Comparison of ENCODE assay signal across 26 mouse cellular contexts in genomic region chr1:121620262-121620661, GRCm38 (mm10). TPM values are rescaled to one million over a fixed set of nuclear protein-coding genes. Genes with fewer than 3 reads are reported as not detected.
DNase-seq lines count a peak whose midpoint lies in the region; ATAC-seq and TF ChIP-seq lines count a peak whose summit lies in the region.
"Had no signal": no experiment of that assay in that cellular context is flagged by ENCODE, and none has a peak within 500 bp of the region (broad histone marks: within the 10 kb centered on the region; RNA-seq: fewer than 3 reads in every experiment).

No protein-coding gene starts in this region.

- no peaks in the 10 kb centered on the region for H3K4me1 ChIP-seq in hindbrain, embryonic 16.5 days (ENCODE audit: control insufficient read depth, insufficient read depth, low read depth, low read length)
- 0 out of 2 replicates have a peak, but pooled peaks cover 5% of the 10 kb centered on the region for H3K4me1 ChIP-seq in hindbrain, embryonic 13.5 days (replicated peaks)
- no peaks in the 10 kb centered on the region for H3K4me1 ChIP-seq in midbrain, embryonic 15.5 days
- H3K4me1 ChIP-seq in midbrain, embryonic 10.5 days: no peaks in the 10 kb centered on the region
- H3K4me1 ChIP-seq in midbrain, postnatal 0 days (ENCODE audit: insufficient read depth, low read length): no peaks in the 10 kb centered on the region
- H3K4me1 ChIP-seq: embryonic facial prominence, embryonic 10.5 days; embryonic facial prominence, embryonic 13.5 days; forebrain, embryonic 12.5 days; forebrain, embryonic 15.5 days; heart, embryonic 12.5 days; heart, embryonic 15.5 days; hindbrain, embryonic 10.5 days; intestine, embryonic 15.5 days had no signal

- H3K27me3 ChIP-seq in hindbrain, embryonic 16.5 days (replicated peaks; ENCODE audit: control insufficient read depth, insufficient read depth, low read length): no peaks in the 10 kb centered on the region
- H3K27me3 ChIP-seq in hindbrain, embryonic 13.5 days: no peaks in the 10 kb centered on the region
- H3K27me3 ChIP-seq in midbrain, embryonic 15.5 days (replicated peaks): no peaks in the 10 kb centered on the region
- H3K27me3 ChIP-seq in midbrain, embryonic 10.5 days (ENCODE audit: low read depth, poor library complexity, severe bottlenecking): no peaks in the 10 kb centered on the region
- no peaks in the 10 kb centered on the region for H3K27me3 ChIP-seq in midbrain, postnatal 0 days (ENCODE audit: insufficient read depth, low read length)
- H3K27me3 ChIP-seq: embryonic facial prominence, embryonic 13.5 days; forebrain, embryonic 12.5 days; forebrain, embryonic 15.5 days; heart, embryonic 12.5 days; heart, embryonic 15.5 days; intestine, embryonic 15.5 days had no signal

- DNase-seq in midbrain, embryonic 10.5 days (ENCODE audit: low spot score): no peak
- peak; percentile 26 for DNase-seq in midbrain, postnatal 0 days (ENCODE audit: low spot score)
- no peak for DNase-seq in left cerebral cortex, adult 11 months (ENCODE audit: low spot score)
- DNase-seq: adrenal gland, adult 2 months; adrenal gland, postnatal 25 days; cerebellum, adult 18-20 months; cerebellum, adult 9-10 months; cerebellum, postnatal 25 days; embryo, embryonic 11 days; gastrocnemius, postnatal 25 days; heart, adult 18-20 months; heart, postnatal 10 days; heart, postnatal 36 days had no signal

- H3K4me2 ChIP-seq in hindbrain, embryonic 16.5 days (ENCODE audit: low read length): no peak overlapping the region
- no peak overlapping the region for H3K4me2 ChIP-seq in hindbrain, embryonic 13.5 days
- no peak overlapping the region for H3K4me2 ChIP-seq in midbrain, embryonic 15.5 days
- no peak overlapping the region for H3K4me2 ChIP-seq in midbrain, postnatal 0 days (ENCODE audit: low read depth, low read length, poor library complexity, severe bottlenecking)
- H3K4me2 ChIP-seq: embryonic facial prominence, embryonic 13.5 days; forebrain, embryonic 12.5 days; forebrain, embryonic 15.5 days; heart, embryonic 12.5 days; heart, embryonic 15.5 days; intestine, embryonic 15.5 days had no signal

- 56% methylated on average over 7 of the region's 7 CpGs for WGBS in hindbrain, embryonic 16.5 days
- WGBS in hindbrain, embryonic 13.5 days: 62% methylated on average over 7 of the region's 7 CpGs
- WGBS in midbrain, embryonic 15.5 days: 56% methylated on average over 7 of the region's 7 CpGs
- 73% methylated on average over 7 of the region's 7 CpGs for WGBS in midbrain, embryonic 10.5 days
- WGBS in midbrain, postnatal 0 days: 52% methylated on average over 7 of the region's 7 CpGs

- no peak for TF ChIP-seq CTCF in midbrain, postnatal 0 days (IDR thresholded peaks at IDR 0.05)

- no peaks in the 10 kb centered on the region for H3K36me3 ChIP-seq in hindbrain, embryonic 16.5 days (ENCODE audit: control insufficient read depth, insufficient read depth, low read length)
- H3K36me3 ChIP-seq in hindbrain, embryonic 13.5 days: no peaks in the 10 kb centered on the region
- H3K36me3 ChIP-seq in midbrain, embryonic 15.5 days (replicated peaks): no peaks in the 10 kb centered on the region
- H3K36me3 ChIP-seq in midbrain, embryonic 10.5 days: no peaks in the 10 kb centered on the region
- H3K36me3 ChIP-seq in midbrain, postnatal 0 days (ENCODE audit: insufficient read depth, low read length): no peaks in the 10 kb centered on the region
- H3K36me3 ChIP-seq: embryonic facial prominence, embryonic 10.5 days; embryonic facial prominence, embryonic 13.5 days; forebrain, embryonic 12.5 days; forebrain, embryonic 15.5 days; heart, embryonic 12.5 days; heart, embryonic 15.5 days; hindbrain, embryonic 10.5 days; intestine, embryonic 15.5 days had no signal

- no peak overlapping the region for H3K4me3 ChIP-seq in hindbrain, embryonic 16.5 days (ENCODE audit: low read length)
- H3K4me3 ChIP-seq in hindbrain, embryonic 13.5 days: no peak overlapping the region
- H3K4me3 ChIP-seq in midbrain, embryonic 15.5 days: no peak overlapping the region
- H3K4me3 ChIP-seq in midbrain, embryonic 10.5 days: no peak overlapping the region
- H3K4me3 ChIP-seq in midbrain, postnatal 0 days (ENCODE audit: low read depth, low read length): no peak overlapping the region
- H3K4me3 ChIP-seq: embryonic facial prominence, embryonic 10.5 days; embryonic facial prominence, embryonic 13.5 days; erythroblast, embryonic 14.5 days; forebrain, embryonic 12.5 days; forebrain, embryonic 15.5 days; heart, embryonic 12.5 days; heart, embryonic 15.5 days; hindbrain, embryonic 10.5 days; intestine, embryonic 15.5 days had no signal

- H3K27ac ChIP-seq in hindbrain, embryonic 16.5 days (ENCODE audit: low read depth, low read length): no peak overlapping the region
- no peak overlapping the region for H3K27ac ChIP-seq in hindbrain, embryonic 13.5 days
- H3K27ac ChIP-seq in midbrain, embryonic 15.5 days: no peak overlapping the region
- H3K27ac ChIP-seq in midbrain, embryonic 10.5 days (replicated peaks): no peak overlapping the region
- H3K27ac ChIP-seq in midbrain, postnatal 0 days (ENCODE audit: low read depth, low read length): no peak overlapping the region
- H3K27ac ChIP-seq: embryonic facial prominence, embryonic 10.5 days; embryonic facial prominence, embryonic 13.5 days; forebrain, embryonic 12.5 days; forebrain, embryonic 15.5 days; heart, embryonic 15.5 days; hindbrain, embryonic 10.5 days; intestine, embryonic 15.5 days had no signal

- peak; percentile 58; the same call in 1 of the 2 replicates for ATAC-seq in hindbrain, embryonic 16.5 days
- ATAC-seq in hindbrain, embryonic 13.5 days (ENCODE audit: low FRiP score): no peak
- ATAC-seq in midbrain, embryonic 15.5 days (replicated peaks): peak; percentile 78
- 0 out of 2 replicates have a peak, but pooled peaks have one; percentile 13 for ATAC-seq in midbrain, postnatal 0 days (ENCODE audit: low FRiP score)
- ATAC-seq: CD4-positive, CD25-positive, alpha-beta regulatory T cell, adult 4 months; forebrain, embryonic 15.5 days; intestine, embryonic 15.5 days had no signal

- H3K9ac ChIP-seq in hindbrain, embryonic 16.5 days (ENCODE audit: low read depth, low read length): no peak overlapping the region
- H3K9ac ChIP-seq in hindbrain, embryonic 13.5 days: no peak overlapping the region
- no peak overlapping the region for H3K9ac ChIP-seq in midbrain, embryonic 15.5 days
- no peak overlapping the region for H3K9ac ChIP-seq in midbrain, postnatal 0 days (replicated peaks; ENCODE audit: low read length, poor library complexity, severe bottlenecking)
- H3K9ac ChIP-seq: embryonic facial prominence, embryonic 13.5 days; forebrain, embryonic 12.5 days; forebrain, embryonic 15.5 days; heart, embryonic 12.5 days; heart, embryonic 15.5 days; intestine, embryonic 15.5 days had no signal

- H3K9me3 ChIP-seq in hindbrain, embryonic 16.5 days (ENCODE audit: control insufficient read depth, low read length): no peaks in the 10 kb centered on the region
- no peaks in the 10 kb centered on the region for H3K9me3 ChIP-seq in hindbrain, embryonic 13.5 days
- H3K9me3 ChIP-seq in midbrain, embryonic 15.5 days: no peaks in the 10 kb centered on the region
- no peaks in the 10 kb centered on the region; the same call in 1 of the 2 replicates for H3K9me3 ChIP-seq in midbrain, embryonic 10.5 days (replicated peaks)
- H3K9me3 ChIP-seq in midbrain, postnatal 0 days (ENCODE audit: low read length): no peaks in the 10 kb centered on the region
- H3K9me3 ChIP-seq: embryonic facial prominence, embryonic 10.5 days; embryonic facial prominence, embryonic 13.5 days; forebrain, embryonic 12.5 days; forebrain, embryonic 15.5 days; heart, embryonic 12.5 days; heart, embryonic 15.5 days; hindbrain, embryonic 10.5 days; intestine, embryonic 15.5 days had no signal

RNA-seq across cellular contexts. Expression of gene Ddx18, which starts 52.5 kb away (rescaled TPM):
- 25.8 and 29.6 TPM in 2 replicates for polyA plus RNA-seq in hindbrain, embryonic 16.5 days (2015; fragmentation: Nextera tagmentation; extraction: Ambion mirVana)
- 50.6 and 52.9 TPM in 2 replicates for polyA plus RNA-seq in hindbrain, embryonic 13.5 days (2015; fragmentation: Nextera tagmentation; extraction: Ambion mirVana)
- 32.8 and 33.9 TPM in 2 replicates for polyA plus RNA-seq in midbrain, embryonic 15.5 days (2015; fragmentation: Nextera tagmentation; extraction: Ambion mirVana)
- polyA plus RNA-seq in midbrain, embryonic 10.5 days (2016; fragmentation: Nextera tagmentation; extraction: Ambion mirVana): 63.4 and 70.3 TPM in 2 replicates
- total RNA-seq in midbrain, postnatal 0 days (2014; rRNA removed): 22.0 and 29.0 TPM in 2 replicates
- 30.4 and 31.8 TPM in 2 replicates for polyA plus RNA-seq in midbrain, postnatal 0 days (2015; fragmentation: Nextera tagmentation; extraction: Ambion mirVana)
